Mouse (Mus musculus) liver, adult 2 months (tissue): ENCODE results near the gene Atp6v1g2. TPM values are rescaled to one million over a fixed set of nuclear protein-coding genes. Genes with fewer than 3 reads are reported as not detected.

Source experiments
- DNase-seq: peaks from one replicate; pipeline ENCODE4 v3.0.0-alpha.2; 2011; ENCODE audit warnings: low read depth, low spot score; ENCODE audit errors: extremely low read depth
- H3K27ac ChIP-seq: fragments of 200-500 bp; replicated peaks from 2 replicates; pipeline ENCODE4 v1.5.1; 2012; ENCODE audit warnings: low read depth, mild to moderate bottlenecking, control low read depth, inconsistent platforms, low read length; ENCODE audit not compliant: insufficient read depth
- H3K27me3 ChIP-seq: fragments of 200-500 bp; 2 replicates; pipeline ENCODE4 v1.6.1; 2012; ENCODE audit warnings: mild to moderate bottlenecking, moderate library complexity, low read length, inconsistent platforms; ENCODE audit not compliant: control insufficient read depth, insufficient read depth
- H3K36me3 ChIP-seq: fragments of 200-500 bp; 2 replicates; pipeline ENCODE4 v1.6.1; 2012; ENCODE audit warnings: low read length, inconsistent platforms; ENCODE audit not compliant: control insufficient read depth, insufficient read depth
- H3K4me1 ChIP-seq: fragments of 200-500 bp; 2 replicates; pipeline ENCODE4 v1.6.1; 2011; ENCODE audit warnings: low read length; ENCODE audit not compliant: control insufficient read depth, insufficient read depth
- H3K4me3 ChIP-seq: fragments of 200-500 bp; 2 replicates; pipeline ENCODE4 v1.5.1; 2011; ENCODE audit warnings: low read depth, mild to moderate bottlenecking, control low read depth, low read length, moderate library complexity; ENCODE audit not compliant: insufficient read depth
- H3K79me2 ChIP-seq: fragments of 200-500 bp; 2 replicates; pipeline ENCODE4 v1.6.1; 2012; ENCODE audit warnings: inconsistent platforms, mild to moderate bottlenecking, low read length, moderate library complexity; ENCODE audit not compliant: control insufficient read depth, insufficient read depth
- H3K9ac ChIP-seq: fragments of 200-500 bp; 2 replicates; pipeline ENCODE4 v1.6.1; 2012; ENCODE audit warnings: low read depth, mild to moderate bottlenecking, control low read depth, inconsistent platforms, low read length
- CTCF ChIP-seq: fragments of 200-500 bp; IDR thresholded peaks from 2 replicates; pipeline ENCODE4 v1.5.1; 2011; ENCODE audit warnings: low read depth, low read length, control low read depth
- POLR2A ChIP-seq: fragments of 200-500 bp; IDR thresholded peaks from 2 replicates; pipeline ENCODE4 v1.6.1; 2011; ENCODE audit warnings: low read length, control low read depth; ENCODE audit not compliant: insufficient read depth; ENCODE audit errors: extremely low read depth
- whole genome bisulfite sequencing: fragments of 180-500 bp; shearing (Covaris S2); methylation state at CpG from one replicate; pipeline ENCODE4 v1.1.7; 2018; 5-methylcytosine and 5-hydroxymethylcytosine counted together
- polyA plus RNA-seq: library from polyadenylated mRNA; depleted of rRNA; stranded (reverse); fragments of >200 nt; gene quantifications from 2 replicates; pipeline ENCODE4 v1.2.3, GENCODE M21; 2012
- total RNA-seq: library from RNA; depleted of rRNA; stranded (reverse); fragments of >200 nt; gene quantifications from 2 replicates; pipeline ENCODE4 v1.2.3, GENCODE M21; 2014

The Atp6v1g2 gene
- total and polyA plus RNA-seq, 2 experiments = 0.28 to 1.6 TPM

- no peak overlapping the region for H3K9ac ChIP-seq
- peaks cover 5% of the 10 kb centered on the region; the same call in 1 of the 2 replicates for H3K79me2 ChIP-seq
- TF ChIP-seq CTCF (no peak), POLR2A (no peak)
- WGBS = 91% methylated on average over 13 of the region's 13 CpGs
- no peak overlapping the region for H3K4me3 ChIP-seq
- H3K36me3 ChIP-seq = peaks cover 12% of the 10 kb centered on the region; the same call in 1 of the 2 replicates
- no peaks in the 10 kb centered on the region for H3K27me3 ChIP-seq
- peaks cover 5% of the 10 kb centered on the region for H3K4me1 ChIP-seq
- no peak overlapping the region for H3K27ac ChIP-seq
- DNase-seq = no peak
Observed at GRCm38 (mm10) chr17:35261651-35262050, 28.2 kb downstream of the Atp6v1g2 start.

GRCm38 (mm10) chr17:35262664-35263522 lies 29.4 kb downstream of the Atp6v1g2 start, which contains the start of gene H2-D1:
Gene H2-D1 (plus strand): TSS chr17:35262730.
- no peak for TF ChIP-seq CTCF
- TF ChIP-seq POLR2A = peak; percentile 98
- WGBS = under 1% methylated on average over 67 of the region's 73 CpGs
- H3K79me2 ChIP-seq = peaks cover 5% of the 10 kb centered on the region; the same call in 1 of the 2 replicates
- H3K4me1 ChIP-seq = peaks cover 5% of the 10 kb centered on the region
- H3K9ac ChIP-seq = peak within 1 kb of the TSS; percentile 91
- DNase-seq = peak; percentile 88
- peak within 1 kb of the TSS; percentile 79 for H3K27ac ChIP-seq
- H3K36me3 ChIP-seq = peaks cover 17% of the 10 kb centered on the region; the same call in 1 of the 2 replicates
- no peaks in the 10 kb centered on the region for H3K27me3 ChIP-seq
- H3K4me3 ChIP-seq = peak within 1 kb of the TSS; percentile 82

GRCm38 (mm10) chr17:35263523-35263883 lies 30.0 kb downstream of the Atp6v1g2 start:
- Histone ChIP-seq H3K27ac (peak overlapping the region; percentile 79), H3K27me3 (no peaks in the 10 kb centered on the region), H3K4me1 (peaks cover 5% of the 10 kb centered on the region), H3K36me3 (peaks cover 17% of the 10 kb centered on the region; the same call in 1 of the 2 replicates), H3K9ac (peak overlapping the region; percentile 91), H3K79me2 (peaks cover 5% of the 10 kb centered on the region; the same call in 1 of the 2 replicates), H3K4me3 (peak overlapping the region; percentile 82)
- WGBS = 2% methylated on average over 29 of the region's 31 CpGs
- DNase-seq = peak; percentile 75
- TF ChIP-seq CTCF = no peak
- no peak for TF ChIP-seq POLR2A

- Histone ChIP-seq H3K36me3 (peaks cover 17% of the 10 kb centered on the region; the same call in 1 of the 2 replicates), H3K4me1 (peaks cover 4% of the 10 kb centered on the region; the same call in 1 of the 2 replicates), H3K9ac (no peak overlapping the region), H3K79me2 (peaks cover 5% of the 10 kb centered on the region; the same call in 1 of the 2 replicates), H3K27me3 (no peaks in the 10 kb centered on the region), H3K4me3 (no peak overlapping the region), H3K27ac (no peak overlapping the region)
- no peak for DNase-seq
- TF ChIP-seq CTCF (no peak), POLR2A (no peak)
- 79% methylated on average over 1 of the region's 1 CpGs for WGBS
Observed at GRCm38 (mm10) chr17:35267399-35268086, 34.1 kb downstream of the Atp6v1g2 start.

- H3K27me3 ChIP-seq = no peaks in the 10 kb centered on the region
- peaks cover 5% of the 10 kb centered on the region; the same call in 1 of the 2 replicates for H3K4me1 ChIP-seq
- no peaks in the 10 kb centered on the region for H3K79me2 ChIP-seq
- TF ChIP-seq CTCF = no peak
- no peak for TF ChIP-seq POLR2A
- H3K9ac ChIP-seq = no peak overlapping the region
- DNase-seq = peak; percentile 62
- no peak overlapping the region for H3K27ac ChIP-seq
- peaks cover 17% of the 10 kb centered on the region; the same call in 1 of the 2 replicates for H3K36me3 ChIP-seq
- H3K4me3 ChIP-seq = no peak overlapping the region
- 36% methylated on average over 3 of the region's 3 CpGs for WGBS
Observed at GRCm38 (mm10) chr17:35269653-35270347, 36.3 kb downstream of the Atp6v1g2 start.
